Mouse (Mus musculus) thymus, postnatal 10 days (tissue): Measurements from ENCODE around the gene Zbtb2.

ENCODE experiments used
- DNase-seq, 2 experiments: peaks; one replicate each; pipeline ENCODE4 v3.0.0; 2021; ENCODE audit warnings: low spot score in 2 of 2

Gene Zbtb2

DNA sequence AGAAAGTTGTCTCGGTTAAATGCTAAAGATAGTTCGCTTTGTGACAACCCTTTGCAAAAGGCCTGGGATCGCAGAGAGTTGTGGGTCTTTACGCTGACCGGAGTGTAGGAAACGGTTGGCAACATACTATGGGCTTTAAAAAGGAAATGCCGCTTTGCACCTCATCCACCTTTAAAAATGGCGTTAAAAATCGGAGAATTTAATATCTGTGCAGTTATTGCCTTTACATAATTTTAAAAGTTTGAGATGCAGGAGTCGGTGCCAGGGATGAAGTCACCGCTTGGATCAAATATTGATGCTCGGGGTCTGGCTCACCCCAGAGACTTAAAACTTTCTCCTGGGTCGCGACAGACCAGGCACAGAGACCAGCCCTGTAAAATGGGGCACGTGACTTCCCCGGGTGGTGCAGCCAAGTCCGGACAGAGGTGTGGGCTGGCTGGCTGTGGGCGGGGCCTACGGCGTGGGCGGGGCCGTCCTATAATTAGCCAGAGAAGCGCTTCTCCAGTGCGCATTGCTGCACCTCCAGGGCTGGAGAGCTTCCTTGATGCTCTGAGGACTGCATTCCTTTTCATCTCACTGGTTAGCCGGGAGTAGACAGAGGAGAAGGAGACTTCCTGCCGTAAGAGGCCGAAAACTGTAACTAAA lies 53.7 kb downstream of the Zbtb2 start:
- peak in 1 of 2 experiments; percentile 42 for DNase-seq

DNA sequence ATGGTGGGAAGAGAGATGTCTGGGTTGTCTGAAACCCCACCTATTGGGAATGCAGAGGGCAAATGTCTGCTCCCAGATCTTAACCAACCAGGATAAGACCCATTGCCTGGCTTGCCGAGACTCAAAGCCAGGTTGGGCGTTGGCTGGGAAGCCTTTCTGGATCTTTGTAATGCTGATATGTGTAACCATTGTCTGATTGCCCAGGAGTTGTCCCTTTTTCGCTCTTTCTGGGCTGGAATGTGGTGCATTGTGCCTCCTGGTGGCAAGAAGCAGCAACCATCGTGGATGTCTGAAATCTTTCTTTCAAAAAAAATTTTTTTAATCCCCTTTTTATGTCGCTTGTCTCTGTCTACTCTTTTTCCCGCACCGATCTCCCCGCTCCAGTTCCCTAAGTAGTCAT lies 54.6 kb downstream of the Zbtb2 start:
- DNase-seq: peak in 1 of 2 experiments; percentile 37

DNA sequence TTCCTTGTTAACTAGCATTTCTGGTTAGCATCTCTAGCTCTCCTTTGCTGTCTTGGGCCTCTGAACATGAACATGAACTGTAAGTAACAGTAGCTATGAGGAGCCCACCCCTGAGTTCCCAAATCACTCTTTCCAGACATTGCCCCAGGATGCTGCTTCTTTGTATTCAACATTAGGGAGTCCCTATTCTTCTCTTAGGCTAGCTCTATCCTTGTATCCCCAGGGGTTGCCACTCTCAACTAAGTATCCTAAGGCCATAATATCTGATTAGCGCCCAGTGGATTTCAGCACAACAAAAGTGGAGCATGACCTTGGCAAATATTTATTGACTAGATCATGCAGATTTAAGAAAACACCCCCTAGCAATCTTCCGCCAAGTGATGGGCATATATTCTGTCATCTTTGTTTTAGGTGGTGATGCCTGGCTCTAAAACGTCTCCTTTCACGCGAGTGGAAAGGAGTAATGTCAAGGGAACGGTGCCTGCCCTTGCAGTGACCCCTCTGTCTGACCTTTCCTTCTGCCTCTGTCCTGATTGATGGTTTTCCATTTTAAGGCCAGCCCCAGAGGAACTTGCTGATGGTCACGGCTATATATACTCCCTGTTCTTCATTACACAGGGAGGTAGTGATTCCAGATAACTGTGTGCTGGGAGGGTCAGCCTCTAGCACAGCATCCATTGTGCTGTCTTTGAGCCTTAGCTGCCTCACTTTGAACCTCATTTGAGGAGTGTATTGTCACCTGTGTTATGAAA lies 55.5 kb downstream of the Zbtb2 start:
- no peak for DNase-seq

DNA sequence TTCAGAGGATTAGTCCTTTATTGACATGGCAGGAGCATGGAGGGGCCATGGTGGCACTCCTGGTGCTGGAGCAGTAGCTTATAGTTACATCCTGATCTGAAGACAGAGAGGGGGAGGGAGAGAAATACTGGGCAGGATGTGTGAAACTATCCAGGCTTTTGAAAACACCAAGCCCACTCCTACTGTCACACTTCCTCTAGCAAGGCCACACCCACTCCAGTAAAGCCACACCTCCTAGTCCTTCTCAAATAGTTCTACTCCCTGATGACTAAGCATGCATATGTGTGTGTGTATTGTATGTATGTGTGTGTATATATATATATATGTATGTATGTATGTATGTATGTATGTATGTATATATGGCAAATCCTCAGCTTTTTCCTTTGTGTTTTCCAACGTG lies 60.2 kb downstream of the Zbtb2 start:
- DNase-seq: no peak

DNA sequence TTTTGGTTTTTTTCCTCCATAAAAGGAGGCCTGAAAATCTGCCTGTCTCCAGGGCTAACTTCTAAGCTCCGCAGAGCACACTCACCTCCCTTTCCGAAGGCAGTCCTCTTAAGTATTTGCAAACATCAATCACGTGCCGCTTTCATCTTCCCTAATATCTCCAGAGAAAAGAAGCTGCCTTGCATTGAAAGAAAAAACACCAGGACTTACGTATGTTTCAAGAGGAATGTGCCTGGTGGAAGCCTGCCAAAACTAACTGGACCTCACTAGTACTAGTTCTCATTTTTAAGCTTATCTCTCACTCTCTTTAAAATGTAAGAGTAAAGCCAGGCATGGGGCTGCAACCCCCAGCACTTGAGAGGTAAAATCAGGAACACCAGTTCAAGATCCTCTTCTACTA lies 62.3 kb downstream of the Zbtb2 start:
- DNase-seq: no peak

DNA sequence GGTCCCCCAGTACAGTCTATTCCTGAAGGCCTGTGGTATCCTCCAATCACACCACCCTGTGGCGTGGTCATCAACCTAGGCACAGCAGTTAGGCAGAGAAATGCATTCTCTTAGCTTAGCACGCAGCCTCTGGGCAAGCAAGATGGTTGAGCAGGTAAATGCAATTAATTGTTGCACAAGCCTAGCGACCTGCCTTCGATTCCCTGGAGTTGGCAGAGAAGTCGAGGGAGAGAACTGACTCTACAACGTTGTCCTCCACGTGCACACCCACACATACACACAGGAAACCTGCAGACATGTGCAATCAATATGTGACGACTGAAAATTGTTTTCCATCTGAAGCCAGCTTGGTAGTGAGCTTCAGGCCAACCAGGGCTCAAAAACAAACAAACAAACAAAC lies 64.0 kb downstream of the Zbtb2 start:
- DNase-seq: no peak
